Mouse (Mus musculus) heart, adult 9 months (tissue): ENCODE measurements around the gene P2ry14.
A peak's percentile ranks its signal among the peaks of the same experiment; 100 is the strongest.

Source experiments
- DNase-seq, 2 experiments: peaks; one replicate each; pipeline ENCODE4 v3.0.0; 2022; ENCODE audit warnings: low spot score in 2 of 2

Gene P2ry14

GRCm38 (mm10) chr3:59153424-59153823, at the start of gene P2ry14:
TSS of gene P2ry14 (minus strand) at chr3:59153618.
- DNase-seq = no peak

- no peak for DNase-seq
Observed at GRCm38 (mm10) chr3:59197329-59197948, 44.0 kb upstream of the P2ry14 start.

GRCm38 (mm10) chr3:59194938-59195337, 41.5 kb upstream of the P2ry14 start, which contains the start of gene Gpr87:
TSS of gene Gpr87 (minus strand) at chr3:59195104.
- no peak for DNase-seq

- DNase-seq = no peak
Observed at GRCm38 (mm10) chr3:59194099-59194498, 40.7 kb upstream of the P2ry14 start.

GRCm38 (mm10) chr3:59191674-59192073, 38.3 kb upstream of the P2ry14 start:
- DNase-seq = no peak

- no peak for DNase-seq
Observed at GRCm38 (mm10) chr3:59187336-59187735, 33.9 kb upstream of the P2ry14 start.

- no peak for DNase-seq
Observed at GRCm38 (mm10) chr3:59185662-59186061, 32.2 kb upstream of the P2ry14 start.

- no peak for DNase-seq
Observed at GRCm38 (mm10) chr3:59182129-59182528, 28.7 kb upstream of the P2ry14 start.

- no peak for DNase-seq
Observed at GRCm38 (mm10) chr3:59181134-59181533, 27.7 kb upstream of the P2ry14 start.

GRCm38 (mm10) chr3:59176871-59177270, 23.5 kb upstream of the P2ry14 start:
- no peak for DNase-seq

GRCm38 (mm10) chr3:59175234-59175633, 21.8 kb upstream of the P2ry14 start:
- peak in 1 of 2 experiments; percentile 43 for DNase-seq

GRCm38 (mm10) chr3:59174426-59175154, 21.2 kb upstream of the P2ry14 start:
- no peak for DNase-seq

GRCm38 (mm10) chr3:59169921-59170627, 16.7 kb upstream of the P2ry14 start:
- peak; percentile 16 to 26 for DNase-seq

GRCm38 (mm10) chr3:59169215-59169614, 15.8 kb upstream of the P2ry14 start:
- no peak for DNase-seq

- no peak for DNase-seq
Observed at GRCm38 (mm10) chr3:59168476-59168875, 15.1 kb upstream of the P2ry14 start.

GRCm38 (mm10) chr3:59167417-59168054, 14.1 kb upstream of the P2ry14 start:
- DNase-seq = no peak

GRCm38 (mm10) chr3:59160465-59160864, 7.0 kb upstream of the P2ry14 start:
- DNase-seq = no peak

GRCm38 (mm10) chr3:59157048-59157447, 3.6 kb upstream of the P2ry14 start:
- no peak for DNase-seq

- no peak for DNase-seq
Observed at GRCm38 (mm10) chr3:59155404-59155803, 2.0 kb upstream of the P2ry14 start.

GRCm38 (mm10) chr3:59154888-59155287, 1.5 kb upstream of the P2ry14 start:
- DNase-seq = no peak

- DNase-seq = no peak
Observed at GRCm38 (mm10) chr3:59150624-59151023, 2.8 kb downstream of the P2ry14 start.

GRCm38 (mm10) chr3:59149646-59150045, 3.8 kb downstream of the P2ry14 start:
- DNase-seq = no peak
